Mouse (Mus musculus) neural tube, embryonic 11.5 days (tissue): ENCODE results near the gene Cd209d. TPM values are rescaled to one million over a fixed set of nuclear protein-coding genes. Genes with fewer than 3 reads are reported as not detected.
"Not testable (repeated sequence)": the region's sequence is repeated elsewhere in the genome, so short reads cannot be mapped to it uniquely, and the experiment has no call there.

Experiments used
- ATAC-seq: fragments of 200-750 bp; cut with Nextera tagmentation; 2 replicates; pipeline ENCODE4 v1.8.0; 2017; ENCODE audit warnings: moderate number of reproducible peaks, mild to moderate bottlenecking, moderate TSS enrichment, moderate library complexity; ENCODE audit not compliant: insufficient read depth, low FRiP score, low TSS enrichment
- DNase-seq: peaks from one replicate; pipeline ENCODE4 v3.0.0-alpha.2; 2015; ENCODE audit warnings: low spot score
- H3K27ac ChIP-seq: fragments of 300-500 bp; sonication (generic); 2 replicates; pipeline ENCODE4 v1.5.1; 2014; ENCODE audit warnings: low read depth, mild to moderate bottlenecking, low read length
- H3K27me3 ChIP-seq: fragments of 300-500 bp; sonication (generic); 2 replicates; pipeline ENCODE4 v1.6.1; 2014; ENCODE audit warnings: mild to moderate bottlenecking, low read length, mixed read lengths; ENCODE audit not compliant: control insufficient read depth, insufficient read depth
- H3K36me3 ChIP-seq: fragments of 300-500 bp; sonication (generic); 2 replicates; pipeline ENCODE4 v1.6.1; 2014; ENCODE audit warnings: mild to moderate bottlenecking, low read length, moderate library complexity, mixed read lengths; ENCODE audit not compliant: control insufficient read depth, insufficient read depth
- H3K4me1 ChIP-seq: fragments of 300-500 bp; sonication (generic); 2 replicates; pipeline ENCODE4 v1.6.1; 2014; ENCODE audit warnings: low read length, mixed read lengths; ENCODE audit not compliant: control insufficient read depth, insufficient read depth
- H3K4me2 ChIP-seq: fragments of 300-500 bp; sonication (generic); 2 replicates; pipeline ENCODE4 v1.6.1; 2014; ENCODE audit warnings: low read depth, mild to moderate bottlenecking, moderate library complexity
- H3K4me3 ChIP-seq: fragments of 300-500 bp; sonication (generic); 2 replicates; pipeline ENCODE4 v1.5.1; 2014; ENCODE audit warnings: low read depth, low read length
- H3K9ac ChIP-seq: fragments of 300-500 bp; sonication (generic); 2 replicates; pipeline ENCODE4 v1.6.1; 2014; ENCODE audit warnings: mild to moderate bottlenecking, low read length
- H3K9me3 ChIP-seq: fragments of 300-500 bp; sonication (generic); 2 replicates; pipeline ENCODE4 v1.6.1; 2016; ENCODE audit warnings: low read length; ENCODE audit not compliant: control insufficient read depth
- WGBS: fragments of 180-500 bp; shearing (Covaris S2); extraction: QIAGEN DNeasy Blood & Tissue Kit; methylation state at CpG from one replicate; pipeline ENCODE4 v1.1.7; 2014; 5-methylcytosine and 5-hydroxymethylcytosine counted together
- polyA plus RNA-seq: library from polyadenylated mRNA; unstranded; fragments of >200 nt; fragmentation: Nextera tagmentation; extraction: Ambion mirVana; gene quantifications from 2 replicates; pipeline ENCODE4 v1.2.1, GENCODE M21; 2014

Gene Cd209d
- not detected in 2 replicates for polyA plus RNA-seq

DNA sequence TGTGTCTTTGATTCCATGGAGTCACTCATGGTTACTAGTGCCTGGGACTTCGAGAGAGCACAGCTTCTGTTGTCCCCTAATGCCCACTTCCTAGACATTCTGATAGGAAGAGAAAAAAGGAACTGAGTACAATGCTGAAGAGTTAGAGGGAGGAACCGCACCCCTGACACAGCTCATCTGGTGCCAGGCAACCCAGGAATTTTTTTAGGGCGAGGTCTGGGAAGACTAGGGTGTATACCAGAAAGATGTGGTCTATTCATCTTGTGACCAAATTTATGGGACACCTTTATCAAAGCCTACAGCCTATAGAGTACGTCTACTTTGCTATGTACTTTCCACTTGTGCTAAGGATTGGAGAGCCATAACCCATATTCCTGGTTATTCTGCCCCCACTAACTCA, at the start of gene Cd209d:
Cd209d (minus strand) TSS at position 101 of the 400 bp plus-strand sequence.
- H3K36me3 ChIP-seq: no peaks in the 10 kb centered on the region
- no peaks in the 10 kb centered on the region for H3K4me1 ChIP-seq
- H3K27me3 ChIP-seq: no peaks in the 10 kb centered on the region
- DNase-seq: no peak
- H3K27ac ChIP-seq: no peak within 1 kb of the TSS
- peaks cover 6% of the 10 kb centered on the region; the same call in 1 of the 2 replicates for H3K9me3 ChIP-seq
- no peak within 1 kb of the TSS for H3K4me2 ChIP-seq
- no peak for ATAC-seq
- no peak within 1 kb of the TSS for H3K4me3 ChIP-seq
- 84% methylated on average over 4 of the region's 4 CpGs for WGBS
- H3K9ac ChIP-seq: no peak within 1 kb of the TSS

- no peak for DNase-seq
- ATAC-seq: no peak
- H3K4me2 ChIP-seq: no peak within 1 kb of the TSS
- H3K9ac ChIP-seq: no peak within 1 kb of the TSS
- no peaks in the 10 kb centered on the region for H3K4me1 ChIP-seq
- H3K27ac ChIP-seq: no peak within 1 kb of the TSS
- H3K4me3 ChIP-seq: no peak within 1 kb of the TSS
- no peaks in the 10 kb centered on the region for H3K36me3 ChIP-seq
- WGBS: 90% methylated on average over 3 of the region's 3 CpGs
- peaks cover 9% of the 10 kb centered on the region for H3K9me3 ChIP-seq
- H3K27me3 ChIP-seq: no peaks in the 10 kb centered on the region
Measured at GRCm38 (mm10) chr8:3926744-3927143, 48.4 kb upstream of the Cd209d start, which contains the start of gene Cd209b. TSS of gene Cd209b (minus strand) at chr8:3926844.

DNA sequence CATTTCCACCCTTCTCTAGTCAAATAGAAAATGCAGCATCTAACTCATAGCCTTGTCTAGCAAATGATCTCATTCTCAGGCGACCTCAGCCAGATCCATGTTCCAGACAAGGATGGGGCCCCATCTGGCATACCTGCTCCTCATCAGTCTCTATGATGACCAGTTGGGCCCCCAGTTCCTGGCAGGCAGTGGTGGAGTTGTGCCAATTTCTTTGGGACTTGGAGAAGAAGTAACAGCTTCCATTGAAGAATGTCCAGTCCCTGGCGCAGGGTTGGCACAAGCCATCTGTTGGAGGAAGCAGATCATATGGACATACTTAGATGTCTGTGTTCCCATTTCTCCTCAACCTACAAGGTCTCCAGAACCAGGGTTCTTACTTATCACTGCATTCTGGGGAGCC, 2.2 kb downstream of the Cd209d start:
- WGBS: 81% methylated on average over 2 of the region's 2 CpGs

GRCm38 (mm10) chr8:3862736-3863135, 15.6 kb downstream of the Cd209d start:
- not testable (repeated sequence) for H3K4me1 ChIP-seq, ATAC-seq, H3K4me2 ChIP-seq, H3K4me3 ChIP-seq, H3K27me3 ChIP-seq, H3K9ac ChIP-seq, DNase-seq, H3K36me3 ChIP-seq, H3K9me3 ChIP-seq, H3K27ac ChIP-seq

More for the DNA sequence above, 2.2 kb downstream of the Cd209d start:
- Histone ChIP-seq H3K9me3 (peaks cover 12% of the 10 kb centered on the region; the same call in 1 of the 2 replicates), H3K27ac (no peak overlapping the region), H3K9ac (no peak overlapping the region), H3K4me1 (no peaks in the 10 kb centered on the region), H3K27me3 (no peaks in the 10 kb centered on the region), H3K4me3 (no peak overlapping the region), H3K4me2 (no peak overlapping the region), H3K36me3 (no peaks in the 10 kb centered on the region)
- no peak for ATAC-seq
- DNase-seq: no peak

- H3K27ac ChIP-seq: no peak within 1 kb of the TSS
- no peak for ATAC-seq
- DNase-seq: no peak
- H3K9me3 ChIP-seq: peaks cover 2% of the 10 kb centered on the region; the same call in 1 of the 2 replicates
- H3K4me2 ChIP-seq: no peak within 1 kb of the TSS
- no peaks in the 10 kb centered on the region for H3K4me1 ChIP-seq
- H3K27me3 ChIP-seq: no peaks in the 10 kb centered on the region
- no peak within 1 kb of the TSS for H3K4me3 ChIP-seq
- H3K9ac ChIP-seq: no peak within 1 kb of the TSS
- 72% methylated on average over 2 of the region's 2 CpGs for WGBS
- no peaks in the 10 kb centered on the region for H3K36me3 ChIP-seq
Measured at GRCm38 (mm10) chr8:3854209-3854608, 24.1 kb downstream of the Cd209d start, which contains the start of gene Cd209e. TSS of gene Cd209e (minus strand) at chr8:3854309.

Other genes with a start within 250 kb of the Cd209d start
- 17.3 and 25.2 TPM in 2 replicates for gene Stxbp2, start 247.6 kb downstream of the Cd209d start, polyA plus RNA-seq
- gene Retn, start 222.8 kb downstream of the Cd209d start, polyA plus RNA-seq: not detected in 2 replicates
- not detected in 2 replicates for gene Mcemp1, start 212.8 kb downstream of the Cd209d start, polyA plus RNA-seq
- gene Fcor, start 206.2 kb downstream of the Cd209d start, polyA plus RNA-seq: 7.9 and 11.3 TPM in 2 replicates
- gene Trappc5, start 202.3 kb downstream of the Cd209d start, polyA plus RNA-seq: 37.0 and 43.6 TPM in 2 replicates
- 0.11 and 0.24 TPM in 2 replicates for gene Fcer2a, start 184.4 kb downstream of the Cd209d start, polyA plus RNA-seq
- gene Clec4g, start 157.9 kb downstream of the Cd209d start, polyA plus RNA-seq: 0.26 TPM in 1 of 2 replicates, not detected in the other
- gene Cd209a, start 129.6 kb downstream of the Cd209d start, polyA plus RNA-seq: not detected in 2 replicates
- gene Cd209e, start 24.2 kb downstream of the Cd209d start, polyA plus RNA-seq: not detected in 2 replicates
- not detected in 2 replicates for gene Cd209b, start 48.3 kb upstream of the Cd209d start, polyA plus RNA-seq
- 0.53 and 0.76 TPM in 2 replicates for gene Cd209c, start 76.2 kb upstream of the Cd209d start, polyA plus RNA-seq
- gene Cd209f, start 227.3 kb upstream of the Cd209d start, polyA plus RNA-seq: not detected in 2 replicates